Mouse (Mus musculus): ENCODE measurements at regions not wholly inside any gene's neighbourhood (a gene's known extent, or its start where the extent isn't known, plus 50 kb on each side); places are given as distances from the start of the nearest gene placed in this dataset.
A peak's percentile ranks its signal among the peaks of the same experiment; 100 is the strongest.
"Not testable (repeated sequence)": the region's sequence is repeated elsewhere in the genome, so short reads cannot be mapped to it uniquely, and the experiment has no call there.

DNA sequence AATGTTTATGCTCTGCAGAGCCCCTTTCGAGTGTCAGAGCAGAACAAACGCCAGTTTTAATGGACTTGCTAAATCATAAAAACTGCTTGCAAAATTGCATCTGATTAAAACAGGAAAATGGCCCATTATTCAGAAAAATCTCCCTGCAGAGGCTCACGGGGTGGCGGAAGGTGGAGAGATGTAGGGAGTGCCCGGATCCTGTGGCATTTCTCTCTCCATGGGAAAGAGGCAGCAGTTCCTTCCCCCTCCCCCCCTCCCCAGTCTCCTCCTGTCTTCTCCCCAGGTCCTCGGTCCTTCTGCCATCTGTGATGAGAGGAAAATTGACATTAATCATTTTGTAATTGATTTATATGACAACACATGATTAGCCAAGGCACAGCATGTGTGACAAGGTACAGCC lies 195.6 kb downstream of the Trim29 start:
- DNase-seq, result no peak
- intact Hi-C loops (cut with DNase I), result no loop called here

DNA sequence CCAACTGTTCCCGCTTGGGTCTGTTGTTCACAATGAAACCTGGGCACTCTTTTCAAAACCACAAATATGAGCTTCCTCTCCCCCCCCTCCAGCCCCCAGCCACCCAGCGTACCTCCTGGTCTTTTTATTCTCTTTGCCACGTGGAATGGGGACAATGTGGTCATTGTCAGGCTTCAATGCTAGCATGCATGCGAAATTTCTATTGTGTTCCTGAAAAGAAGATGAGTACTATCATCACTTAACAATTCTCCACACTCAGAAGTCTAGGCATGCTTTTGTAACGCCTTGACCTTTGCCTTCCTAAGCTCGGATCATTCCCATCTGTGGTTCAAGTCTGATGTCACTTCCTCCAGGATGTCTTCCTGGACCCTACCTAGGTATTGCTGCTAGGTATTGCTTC lies 202.2 kb downstream of the Trim29 start:
- intact Hi-C loops (cut with DNase I), result no loop called here
- no peak for DNase-seq

DNA sequence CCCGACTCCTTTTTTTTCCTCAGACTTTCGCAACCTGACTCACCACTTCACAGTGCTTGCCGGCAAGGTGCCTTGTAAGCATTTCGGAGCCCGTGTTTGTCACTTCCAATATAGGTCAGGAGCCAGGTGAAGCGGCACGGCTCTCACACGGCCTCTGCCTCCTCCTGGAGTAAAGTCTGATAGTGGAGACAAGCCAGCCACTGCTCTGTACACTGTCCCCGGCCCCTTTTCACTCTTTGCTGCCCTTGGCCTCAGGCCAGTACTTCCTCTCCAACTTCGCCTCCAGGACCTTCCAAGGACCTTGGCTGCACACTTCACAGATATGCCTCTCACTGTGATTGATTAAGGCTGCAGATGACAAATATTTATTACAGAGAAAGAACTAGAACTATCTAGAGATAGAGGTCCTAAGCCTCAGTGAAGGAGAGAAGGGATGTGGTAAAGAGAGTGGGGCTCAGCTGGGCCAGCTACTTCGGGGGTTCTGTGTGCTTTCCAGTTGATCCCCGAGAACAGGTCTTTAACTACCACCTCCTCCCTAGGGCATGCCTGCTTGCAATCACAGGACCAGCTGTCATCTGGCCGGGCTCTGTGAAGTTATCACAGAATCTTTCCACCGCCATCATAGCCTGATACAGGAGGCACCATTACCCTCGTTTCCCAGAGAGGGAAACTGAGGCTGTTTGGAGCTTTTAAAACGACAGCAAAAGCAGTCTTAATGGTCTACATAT lies 204.2 kb downstream of the Trim29 start:
- intact Hi-C loops (cut with DNase I), result no loop called here
- DNase-seq, result no peak

DNA sequence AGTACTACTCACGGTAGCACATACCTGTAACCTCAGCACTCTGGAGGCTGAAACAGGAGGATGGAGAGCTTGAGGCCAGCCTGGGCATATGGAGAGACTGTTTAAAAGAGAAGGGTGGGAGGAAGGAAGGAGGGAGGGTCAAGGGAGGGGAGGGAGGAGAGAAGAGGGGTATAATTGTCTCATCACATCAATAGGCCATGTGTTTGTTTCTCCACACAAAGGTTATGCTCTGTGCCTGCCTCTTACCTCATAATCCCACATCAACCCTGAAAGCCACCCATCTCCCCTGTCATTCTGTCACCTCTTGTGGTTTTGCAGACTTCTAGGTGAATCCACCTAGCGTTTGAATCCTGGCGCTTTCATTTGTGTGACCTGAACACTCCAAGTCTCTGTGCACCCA lies 210.3 kb downstream of the Trim29 start:
- intact Hi-C loops (cut with DNase I), result no loop called here

DNA sequence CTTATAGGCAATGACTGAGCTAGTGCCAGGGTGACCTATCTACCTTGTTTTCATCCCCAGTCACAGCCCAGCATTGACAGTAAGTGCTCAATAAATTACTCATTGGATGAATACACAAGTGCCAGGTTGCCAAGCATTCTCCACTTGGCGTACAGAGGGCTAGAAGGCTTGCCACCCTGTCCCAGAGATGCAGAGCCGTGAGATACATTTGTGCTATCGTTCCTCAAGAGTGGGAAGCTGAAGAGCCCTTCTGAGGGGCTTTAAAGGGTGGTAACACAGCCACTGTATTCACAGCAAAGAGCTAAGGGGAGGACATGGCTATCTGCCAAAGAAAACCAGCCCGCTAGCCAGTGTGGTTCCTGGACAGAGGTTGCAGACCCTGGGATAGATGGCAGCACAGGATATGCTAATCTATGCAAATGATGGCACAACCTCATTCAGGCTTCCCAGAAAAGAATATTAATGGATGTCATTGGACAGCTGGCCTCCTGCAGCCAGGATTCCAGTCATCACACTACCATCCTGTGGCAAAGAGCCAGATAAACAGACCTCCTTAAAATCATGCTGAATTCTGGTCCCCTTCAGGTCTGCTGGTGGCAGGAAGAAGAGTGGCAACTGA lies 214.4 kb downstream of the Trim29 start:
- intact Hi-C loops (cut with DNase I), result no loop called here
- DNase-seq, result no peak

More for the DNA sequence above, 210.3 kb downstream of the Trim29 start:
- no peak for DNase-seq

DNA sequence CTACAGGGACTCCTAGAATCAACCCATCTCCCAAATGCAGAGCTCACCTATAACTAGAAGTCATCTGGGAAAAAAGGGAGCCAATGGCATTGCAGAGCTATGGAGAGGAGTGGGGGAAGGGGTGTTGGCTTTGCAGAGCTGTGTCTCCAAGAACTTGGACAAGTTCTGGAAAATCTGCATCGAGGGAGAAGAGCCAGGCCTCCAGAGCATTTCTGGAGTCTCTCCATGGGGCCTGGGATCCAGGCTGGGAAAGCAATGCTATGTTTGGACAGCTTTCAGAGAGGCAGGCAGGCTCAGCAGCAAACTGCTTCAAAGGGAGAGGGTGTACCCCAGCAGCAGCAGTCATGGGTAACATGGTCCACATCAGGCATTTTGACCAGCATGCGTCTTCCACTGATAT lies 211.6 kb upstream of the Nectin1 start:
- intact Hi-C loops (cut with DNase I), result no loop called here
- DNase-seq, result no peak

DNA sequence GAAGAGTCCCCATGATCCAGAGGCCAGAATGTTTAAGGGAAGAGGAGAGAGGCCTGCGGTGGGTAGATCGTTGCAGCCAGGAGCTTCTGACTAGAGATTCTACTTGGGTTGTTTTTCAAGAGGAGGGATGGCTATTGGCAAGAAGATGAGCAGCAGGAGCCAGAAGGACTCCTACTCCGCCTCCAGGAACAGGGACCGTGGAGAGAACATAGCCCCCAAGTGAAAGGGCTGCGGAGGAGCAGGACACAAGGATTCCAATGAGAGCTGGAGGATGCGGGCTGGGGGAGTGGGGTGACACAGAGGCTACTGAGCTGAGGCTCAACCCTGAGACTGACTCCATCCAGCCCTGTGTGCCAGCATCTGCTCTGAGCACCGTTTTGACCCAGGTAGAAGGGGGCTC lies 207.8 kb upstream of the Nectin1 start:
- DNase-seq, result no peak
- intact Hi-C loops (cut with DNase I), result no loop called here

DNA sequence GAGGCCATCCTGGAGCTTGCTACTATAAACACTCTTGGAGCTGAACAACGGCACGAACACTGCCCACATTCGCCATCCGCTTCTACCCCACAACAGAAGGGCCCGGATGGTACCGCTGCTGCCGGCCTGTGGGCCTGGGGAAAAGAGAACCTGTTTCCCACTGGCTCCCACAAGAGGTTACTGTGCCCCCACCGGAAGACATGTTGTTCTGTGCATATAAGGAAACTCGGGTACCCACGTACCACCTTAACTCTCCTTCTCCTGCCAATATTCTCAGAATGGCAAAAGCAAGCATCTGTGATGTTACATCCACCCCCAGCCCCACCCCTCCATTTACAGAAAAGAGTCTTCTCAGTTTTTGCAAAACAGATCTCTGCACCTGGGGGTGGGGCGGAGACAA lies 206.7 kb upstream of the Nectin1 start:
- intact Hi-C loops (cut with DNase I), result no loop called here
- DNase-seq, result no peak

DNA sequence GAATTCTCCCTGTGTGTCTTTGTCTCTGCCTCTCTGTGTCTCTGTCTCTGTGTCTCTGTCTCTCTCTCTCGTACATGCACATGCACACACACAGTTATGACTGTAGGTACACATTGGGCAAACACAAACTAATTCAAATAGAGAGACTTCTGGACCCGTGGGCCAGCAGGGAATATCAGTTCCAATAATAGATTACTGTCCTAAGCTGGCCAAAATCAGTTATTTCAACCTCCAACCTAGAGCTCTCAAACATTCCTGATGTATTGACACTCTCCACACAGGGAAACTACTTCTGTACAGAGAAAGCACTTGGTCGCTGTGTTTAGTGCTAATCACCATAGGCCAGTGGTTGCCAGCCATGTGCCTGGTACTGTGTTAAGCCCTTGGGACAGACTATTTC lies 203.7 kb upstream of the Nectin1 start:
- intact Hi-C loops (cut with DNase I), result no loop called here
- DNase-seq, result no peak

DNA sequence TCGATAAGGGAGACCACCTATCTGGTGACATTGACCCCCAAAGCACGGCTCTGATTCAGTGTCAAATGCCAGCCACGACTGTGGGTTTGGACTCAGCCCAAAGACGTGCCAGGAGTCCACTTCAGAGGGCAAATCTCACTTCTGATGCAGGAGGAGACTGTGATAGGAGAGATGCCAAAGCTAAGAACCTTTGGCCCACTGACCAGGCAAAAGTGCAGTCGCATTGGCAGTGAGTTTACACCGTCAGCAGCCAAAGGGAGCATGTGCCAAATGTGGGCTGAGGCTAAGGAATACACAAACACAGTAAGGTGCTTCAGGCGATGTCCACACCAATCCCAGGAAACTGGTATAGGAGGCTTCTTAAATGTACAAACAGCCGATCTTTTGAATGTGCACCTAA lies 202.6 kb upstream of the Nectin1 start:
- peak; percentile 50 to 52 for DNase-seq
- intact Hi-C loops (cut with DNase I), result no loop called here

DNA sequence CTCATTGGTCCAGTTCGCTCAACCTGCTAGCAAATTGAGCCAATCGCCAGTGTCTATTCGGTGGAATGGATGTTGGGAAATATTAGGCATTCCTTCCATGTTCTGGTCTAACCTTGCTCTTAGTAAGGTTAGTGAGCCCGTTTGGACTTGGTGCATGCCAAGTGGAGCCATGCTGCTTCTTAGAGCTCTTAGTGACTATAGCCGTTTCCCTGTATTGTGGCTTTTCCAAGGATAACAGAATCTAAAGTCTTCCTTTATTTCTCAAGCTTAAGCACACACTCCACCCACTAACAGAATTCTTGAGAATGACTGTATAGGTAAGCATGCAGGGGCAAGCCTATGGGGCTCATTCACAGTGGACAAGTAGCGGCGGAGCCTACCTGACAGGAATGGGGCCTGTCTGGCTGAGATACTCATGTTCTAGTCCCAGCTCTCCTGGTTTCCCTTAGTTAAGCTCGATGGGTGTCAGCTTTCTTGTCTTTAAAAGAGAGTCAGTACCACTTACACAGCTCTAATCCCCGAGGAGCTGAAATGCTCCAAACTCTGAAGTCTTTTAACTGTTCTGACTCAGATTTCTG lies 201.6 kb upstream of the Nectin1 start:
- no peak for DNase-seq
- intact Hi-C loops (cut with DNase I), result no loop called here

DNA sequence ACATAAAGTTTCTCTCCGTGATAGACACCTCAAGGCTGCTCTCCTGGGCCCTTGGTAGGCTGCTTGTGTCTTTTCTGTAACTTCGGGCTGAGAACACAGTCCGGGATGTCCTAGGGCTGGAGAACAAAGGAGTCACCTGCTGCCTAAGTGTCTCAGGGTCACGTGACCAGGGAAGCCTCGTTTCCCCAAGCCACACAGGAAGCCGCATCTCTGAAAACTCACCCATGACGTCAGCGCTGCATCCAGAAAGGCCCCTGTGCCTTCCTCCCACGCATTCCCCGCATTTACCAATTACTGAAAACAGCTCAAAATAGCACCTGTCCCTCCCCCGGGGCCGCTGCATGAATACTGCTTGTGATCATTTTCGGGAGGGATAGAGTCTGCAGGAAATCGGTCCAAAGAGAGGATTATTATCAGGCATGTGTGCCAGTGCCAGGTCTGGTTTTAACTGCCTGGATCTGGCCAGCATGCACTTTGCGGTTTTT lies 198.7 kb upstream of the Nectin1 start:
- intact Hi-C loops (cut with DNase I), result no loop called here
- DNase-seq, result peak; percentile 10 to 11

DNA sequence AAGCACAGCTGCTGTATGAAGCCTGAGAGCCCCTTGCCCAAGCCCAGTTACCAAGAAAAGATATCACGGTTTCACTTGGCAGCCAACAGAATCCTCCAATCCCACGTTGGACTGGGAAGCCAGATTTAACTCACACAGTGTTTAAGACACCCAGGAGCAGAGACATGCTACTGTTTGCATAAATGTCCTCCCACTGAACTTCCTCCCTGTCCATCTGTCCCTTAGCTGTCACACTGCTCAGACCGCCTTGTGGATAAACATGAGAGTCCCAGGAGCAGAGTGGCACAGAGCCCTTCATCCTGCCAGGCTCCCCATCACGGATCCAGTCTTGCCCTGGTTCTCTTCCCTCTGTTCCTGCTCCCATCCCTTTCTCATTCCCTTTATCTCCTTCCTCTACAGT lies 194.9 kb upstream of the Nectin1 start:
- intact Hi-C loops (cut with DNase I), result no loop called here
- no peak for DNase-seq

DNA sequence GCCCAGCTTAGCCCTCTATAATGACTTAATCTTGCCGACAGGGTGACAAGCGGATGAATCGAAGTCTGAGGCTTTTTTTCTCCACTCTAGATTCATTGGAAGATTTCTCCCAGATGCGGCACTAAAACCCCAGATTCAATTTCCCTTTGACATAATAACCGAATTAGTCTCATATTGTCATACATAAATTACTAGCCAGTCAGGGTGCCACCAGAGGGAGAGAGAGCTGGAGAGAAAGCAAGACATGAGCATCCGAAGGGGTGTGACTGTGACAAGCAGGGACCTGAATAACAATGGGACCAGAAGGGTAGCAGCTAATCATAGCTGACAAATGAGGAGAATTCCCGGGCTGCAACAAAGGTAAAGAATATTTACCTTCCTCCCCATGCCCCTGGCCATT lies 194.5 kb upstream of the Nectin1 start:
- DNase-seq, result no peak
- intact Hi-C loops (cut with DNase I), result no loop called here

DNA sequence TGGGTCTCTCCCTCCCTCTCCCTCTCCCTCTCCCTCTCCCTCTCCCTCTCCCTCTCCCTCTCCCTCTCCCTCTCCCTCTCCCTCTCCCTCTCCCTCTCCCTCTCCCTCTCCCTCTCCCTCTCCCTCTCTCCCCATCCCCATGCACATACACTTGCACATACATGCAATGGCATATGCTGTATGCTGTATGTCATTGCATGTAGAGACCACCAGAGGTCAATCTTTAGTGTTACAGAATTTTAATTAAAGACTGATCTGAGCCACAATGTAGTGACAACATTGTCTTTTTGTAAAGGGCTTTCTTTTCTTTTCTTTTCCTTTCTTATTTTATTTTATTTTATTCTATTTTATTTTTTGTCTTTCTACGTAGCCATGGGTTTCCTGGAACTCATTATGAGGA lies 191.0 kb upstream of the Nectin1 start:
- intact Hi-C loops (cut with DNase I); DNase-seq: not testable (repeated sequence)

DNA sequence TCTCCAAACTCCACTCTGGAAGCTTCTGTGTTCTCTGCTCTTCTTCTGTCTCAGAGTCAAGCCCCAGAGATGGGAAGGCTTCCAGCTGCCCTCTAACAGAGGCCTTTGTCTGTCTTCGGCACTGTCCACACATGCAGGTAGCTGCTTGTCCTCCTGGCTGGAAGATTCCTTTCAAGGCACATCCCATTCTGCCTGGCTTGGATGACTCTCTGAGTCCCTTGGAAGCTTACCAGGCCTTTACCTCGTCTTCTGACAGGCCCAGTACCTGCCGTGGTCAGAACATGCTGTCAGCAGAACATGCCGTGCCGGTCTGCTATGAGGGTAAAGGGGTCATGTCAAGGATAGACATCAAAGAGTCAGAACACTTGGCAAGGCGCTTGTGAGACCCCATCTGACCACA lies 181.8 kb upstream of the Nectin1 start:
- intact Hi-C loops (cut with DNase I), result no loop called here
- DNase-seq, result no peak

DNA sequence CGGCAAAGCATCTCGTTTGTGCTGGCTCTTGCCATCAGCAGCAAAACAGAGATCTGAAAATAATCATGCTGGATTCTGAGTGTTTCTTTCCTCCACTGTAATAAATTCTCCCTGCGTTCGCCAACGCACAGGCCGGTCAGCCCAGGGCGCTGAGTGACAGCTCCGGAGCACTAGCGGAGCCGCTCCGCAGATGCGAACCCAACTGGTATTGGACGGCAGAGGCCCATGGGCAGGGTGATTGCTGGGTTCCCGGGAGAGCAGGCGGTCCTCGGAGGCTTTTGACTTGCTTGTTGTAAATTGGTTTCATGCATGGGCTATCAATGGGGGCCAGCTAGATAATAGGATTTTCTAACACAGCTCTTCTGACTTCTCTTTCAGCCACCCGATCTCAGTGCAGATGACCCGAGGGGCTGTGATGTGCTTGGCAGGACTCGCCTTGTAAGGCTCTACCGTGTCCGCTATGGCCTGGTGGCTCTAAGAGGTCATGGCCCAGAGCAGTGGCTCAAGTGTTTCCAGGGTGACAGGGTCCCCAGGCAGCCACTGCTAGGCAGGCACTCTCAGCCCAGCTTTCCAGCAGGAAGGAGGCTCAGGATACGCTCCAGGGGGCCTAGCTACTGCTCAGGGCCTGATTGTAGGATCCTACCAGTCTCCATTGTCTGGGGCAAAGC lies 179.4 kb upstream of the Nectin1 start:
- intact Hi-C loops (cut with DNase I), result no loop called here

DNA sequence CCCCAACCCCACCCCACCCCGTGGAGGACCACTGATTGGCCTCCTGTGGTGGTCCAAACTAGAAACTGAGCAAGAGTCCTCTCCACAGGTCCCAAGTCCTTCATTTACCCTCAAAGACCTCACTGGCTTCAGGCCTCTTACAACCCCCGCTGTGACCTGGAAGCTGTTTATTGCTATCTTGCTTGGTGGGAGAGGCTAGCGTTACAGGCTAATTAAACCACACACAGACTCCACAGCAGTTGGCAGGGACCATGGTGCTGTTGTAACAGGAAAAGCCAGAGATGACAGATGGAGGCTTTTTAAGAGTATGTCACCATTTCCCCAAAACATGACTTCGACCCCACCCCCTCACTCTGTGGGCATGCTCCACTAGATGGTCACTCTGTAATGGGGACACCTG lies 174.9 kb upstream of the Nectin1 start:
- intact Hi-C loops (cut with DNase I), result no loop called here
- DNase-seq, result no peak

More for the DNA sequence above, 179.4 kb upstream of the Nectin1 start:
- DNase-seq, result no peak

DNA sequence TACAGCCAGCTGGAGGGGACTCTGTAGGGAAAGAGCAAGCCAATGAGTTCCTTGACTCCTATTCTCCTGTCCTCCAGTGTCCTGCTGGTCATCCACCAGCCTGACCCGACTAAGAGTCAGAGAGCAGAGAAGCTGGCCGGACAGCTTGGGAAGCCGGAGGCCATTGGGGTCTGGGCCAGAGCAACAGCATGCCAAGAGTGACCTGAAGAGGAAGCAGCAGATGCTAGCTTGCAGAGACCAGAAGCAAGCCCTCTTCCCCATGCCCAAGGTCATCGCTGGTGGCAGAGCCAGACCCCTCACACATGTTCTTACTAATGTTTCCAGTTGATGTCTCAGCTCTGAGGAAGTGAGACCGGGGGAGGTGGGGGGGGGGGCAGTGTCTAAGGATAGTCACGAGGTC lies 172.7 kb upstream of the Nectin1 start:
- intact Hi-C loops (cut with DNase I), result no loop called here
- no peak for DNase-seq

DNA sequence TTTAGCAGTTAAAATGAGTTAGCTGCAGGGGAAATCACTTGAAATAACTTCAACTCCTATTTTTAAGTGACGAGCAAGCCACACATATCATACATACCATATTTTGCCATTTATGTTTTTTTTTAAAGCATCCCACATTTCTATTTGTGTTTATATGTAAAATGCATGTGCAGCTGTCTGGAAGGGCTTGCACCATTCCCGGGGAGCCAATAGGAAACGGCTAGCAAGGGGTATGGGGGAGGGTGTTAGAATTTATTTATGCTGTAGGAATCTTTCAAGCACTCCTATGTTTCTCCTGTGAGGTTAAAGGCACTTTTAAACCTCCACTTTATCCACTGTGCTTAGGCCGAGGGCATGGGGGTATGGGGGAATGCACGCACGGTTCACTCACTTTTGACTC lies 168.1 kb upstream of the Nectin1 start:
- no peak for DNase-seq
- intact Hi-C loops (cut with DNase I), result no loop called here

DNA sequence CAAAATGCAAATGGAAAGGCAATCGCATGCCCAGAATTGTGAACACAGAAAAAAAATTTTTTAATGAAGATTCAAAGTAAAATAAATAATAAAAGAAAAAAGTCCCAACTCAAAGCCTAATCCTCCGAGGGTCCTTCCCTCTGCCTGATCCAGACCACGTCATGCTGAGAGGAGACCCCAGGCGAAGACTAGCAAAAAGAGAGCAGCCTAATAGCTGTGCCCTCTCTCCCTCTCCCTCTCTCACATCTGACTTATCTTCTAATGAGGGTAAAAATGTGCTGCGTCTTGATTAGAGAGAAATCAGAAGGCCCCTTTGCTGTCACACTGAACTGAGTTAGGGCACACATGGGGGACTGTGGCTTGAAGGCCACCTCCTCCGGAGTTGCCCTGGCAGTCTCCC lies 163.1 kb upstream of the Nectin1 start:
- intact Hi-C loops (cut with DNase I), result no loop called here

DNA sequence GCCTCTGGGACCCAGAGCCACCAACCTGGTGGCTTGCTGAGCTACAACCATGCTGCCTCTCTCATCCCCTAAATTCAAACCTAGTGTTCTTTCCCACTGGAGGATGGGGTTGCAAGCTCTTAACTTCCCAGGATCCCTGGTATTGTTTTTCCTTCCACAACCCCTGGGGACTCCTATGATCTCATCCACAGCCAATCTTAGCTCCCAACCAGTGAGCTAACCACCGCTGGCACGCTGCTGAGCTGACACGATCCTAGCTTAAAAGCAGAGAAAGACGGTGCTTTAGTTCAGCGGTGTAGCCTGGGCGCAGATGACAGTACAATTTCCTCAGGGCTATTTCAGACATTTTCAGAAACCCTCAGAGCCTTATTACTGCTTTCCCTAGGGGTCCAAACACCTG lies 158.2 kb upstream of the Nectin1 start:
- DNase-seq, result peak; percentile 28 to 44
- intact Hi-C loops (cut with DNase I), result no loop called here

More for the DNA sequence above, 163.1 kb upstream of the Nectin1 start:
- DNase-seq, result no peak
